In the genomic region with DNA sequence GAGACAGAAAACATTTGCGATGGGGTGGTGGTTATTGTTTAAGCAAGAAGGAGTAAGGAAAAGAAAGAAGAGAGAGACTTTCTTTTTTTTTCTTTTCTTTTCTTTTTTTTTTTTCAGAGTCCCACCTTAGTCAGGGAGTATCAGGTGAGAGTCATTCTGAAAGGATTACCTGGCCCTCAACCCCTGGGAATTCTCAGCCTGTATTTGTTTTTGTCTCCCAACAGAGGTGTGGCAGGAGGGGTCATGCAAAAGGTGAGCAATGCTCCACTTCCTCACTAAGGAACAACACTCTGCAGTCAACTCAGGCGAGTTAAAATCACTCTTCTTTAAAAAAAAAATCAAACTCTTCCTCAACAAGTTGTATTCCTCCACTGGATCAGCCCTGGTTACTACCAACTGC, we compare ENCODE assay signal across 16 mouse cellular contexts.
"Had no signal": no experiment of that assay in that cellular context is flagged by ENCODE, and none has a peak within 500 bp of the region (broad histone marks: within the 10 kb centered on the region; RNA-seq: fewer than 3 reads in every experiment).

No protein-coding gene starts in this region.

- H3K27ac ChIP-seq: neural tube, embryonic 12.5 days; neural tube, embryonic 13.5 days; neural tube, embryonic 15.5 days had no signal

- H3K36me3 ChIP-seq: neural tube, embryonic 12.5 days; neural tube, embryonic 13.5 days; neural tube, embryonic 15.5 days; stomach, embryonic 15.5 days had no signal

- H3K9me3 ChIP-seq: neural tube, embryonic 12.5 days; neural tube, embryonic 13.5 days; neural tube, embryonic 15.5 days; stomach, embryonic 15.5 days had no signal

- H3K9ac ChIP-seq: neural tube, embryonic 12.5 days; neural tube, embryonic 13.5 days; neural tube, embryonic 15.5 days; stomach, embryonic 15.5 days had no signal

- H3K4me2 ChIP-seq: neural tube, embryonic 12.5 days; neural tube, embryonic 13.5 days; neural tube, embryonic 15.5 days; stomach, embryonic 15.5 days had no signal

- DNase-seq: retina, postnatal 1 day; right cerebral cortex, adult 18-20 months; right cerebral cortex, postnatal 14 days; right cerebral cortex, postnatal 25 days; right cerebral cortex, postnatal 4 days; spleen, adult 18-20 months; thymus, adult 18-20 months; thymus, adult 2 months; thymus, postnatal 14 days; thymus, postnatal 25 days; thymus, postnatal 36 days; thymus, postnatal 4 days had no signal

- H3K27me3 ChIP-seq: neural tube, embryonic 12.5 days; neural tube, embryonic 13.5 days; neural tube, embryonic 15.5 days; stomach, embryonic 15.5 days had no signal

- H3K4me3 ChIP-seq: neural tube, embryonic 12.5 days; neural tube, embryonic 13.5 days; neural tube, embryonic 15.5 days; stomach, embryonic 15.5 days had no signal

- H3K4me1 ChIP-seq: neural tube, embryonic 12.5 days; neural tube, embryonic 13.5 days; neural tube, embryonic 15.5 days; stomach, embryonic 15.5 days had no signal
